Mouse (Mus musculus) naive thymus-derived CD4-positive, alpha-beta T cell, adult 2 months (primary cell): ENCODE measurements around the gene Gipc3.

Source experiments
- DNase-seq: peaks from one replicate; pipeline ENCODE4 v3.0.0-alpha.2; 2011; ENCODE audit warnings: low read depth

Gene Gipc3

DNA sequence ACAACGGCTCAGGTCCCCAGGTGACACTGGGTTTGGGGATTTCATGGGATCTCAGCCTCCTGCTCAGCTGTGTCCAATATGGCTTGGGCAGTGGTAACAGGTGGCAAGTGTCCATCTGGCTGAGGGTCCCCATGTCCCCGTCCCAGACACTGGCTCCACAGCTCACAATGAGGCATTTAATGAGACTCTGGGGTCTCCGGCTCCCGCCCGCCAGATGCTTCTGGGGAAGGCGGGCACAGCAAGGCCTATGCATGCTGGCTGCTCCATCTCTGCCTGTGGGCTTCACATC, 24.1 kb upstream of the Gipc3 start:
- DNase-seq: no peak

DNA sequence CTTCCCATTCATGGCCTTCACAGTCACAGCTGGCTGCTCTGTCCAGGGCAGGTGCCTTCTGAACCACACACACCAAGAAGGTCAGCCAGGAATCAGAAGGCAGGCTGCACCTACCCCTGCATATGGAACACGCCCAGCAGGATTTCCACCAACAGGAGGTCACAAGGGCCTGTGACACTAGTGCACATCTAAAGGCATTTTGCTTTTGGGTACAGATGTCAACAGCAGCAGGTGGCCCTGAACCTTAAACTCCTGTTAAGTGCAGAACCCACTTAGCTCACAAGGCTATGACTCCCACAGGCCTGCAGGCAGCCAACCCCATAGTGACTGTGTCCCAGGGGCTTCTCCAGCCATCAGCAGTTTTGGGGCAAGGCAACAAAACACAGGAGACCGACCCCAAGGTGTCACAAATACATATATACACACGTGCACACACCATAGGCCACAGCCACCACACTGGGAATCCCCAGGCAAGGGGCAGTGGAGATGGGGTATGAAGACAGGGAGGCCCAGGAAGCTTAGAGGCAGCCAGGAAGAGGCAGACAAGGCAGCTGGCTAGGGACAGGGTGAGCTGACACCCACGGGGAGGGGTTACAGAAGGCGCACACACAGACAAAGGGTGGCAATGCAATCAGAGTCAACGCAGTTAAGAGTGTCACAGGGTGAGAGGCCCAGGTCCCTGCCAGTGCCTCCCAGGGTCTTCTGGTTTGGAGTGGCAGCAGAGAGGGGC, 23.6 kb upstream of the Gipc3 start:
- no peak for DNase-seq

DNA sequence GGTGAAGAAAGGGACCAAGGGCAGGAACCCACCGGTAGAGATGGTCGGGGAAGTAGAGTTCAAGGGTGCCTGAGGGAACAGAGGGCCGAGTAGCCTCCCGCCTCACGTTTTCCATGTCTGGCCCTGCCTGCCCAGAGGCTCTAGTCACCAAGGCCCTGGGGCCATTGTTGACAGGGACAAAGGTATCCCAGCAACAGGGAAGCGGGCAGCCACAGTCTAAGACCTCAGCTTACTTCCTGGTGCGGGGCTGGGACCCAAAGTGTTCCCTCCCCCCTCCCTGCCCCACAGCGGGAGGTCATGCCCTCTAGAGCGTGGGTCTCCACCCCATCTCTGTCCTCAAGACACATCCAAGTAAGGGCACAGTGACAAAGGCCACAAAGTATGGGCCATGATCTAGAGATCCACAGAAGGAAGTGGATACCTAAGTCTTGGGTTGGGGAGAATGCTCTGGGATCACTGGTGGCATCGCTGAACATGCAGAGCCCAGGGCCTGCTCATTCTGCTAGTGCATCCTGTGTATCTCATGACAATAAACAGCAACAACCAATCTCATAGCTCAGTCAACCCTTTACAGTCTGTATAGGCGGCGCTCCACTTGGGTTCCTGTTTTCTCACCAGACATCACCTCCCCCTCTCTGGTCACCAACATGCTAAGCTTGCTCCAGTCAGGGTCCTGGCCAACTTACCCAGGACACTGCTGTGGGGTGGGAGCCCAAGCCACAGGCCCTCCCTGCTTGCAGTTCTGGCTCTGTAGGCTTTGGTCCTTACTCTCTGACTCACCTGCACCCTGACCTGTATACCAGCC, 22.8 kb upstream of the Gipc3 start, which contains the start of gene 4930404N11Rik:
TSS of gene 4930404N11Rik (minus strand) at position 145 of the 805 bp plus-strand sequence.
- DNase-seq: no peak

DNA sequence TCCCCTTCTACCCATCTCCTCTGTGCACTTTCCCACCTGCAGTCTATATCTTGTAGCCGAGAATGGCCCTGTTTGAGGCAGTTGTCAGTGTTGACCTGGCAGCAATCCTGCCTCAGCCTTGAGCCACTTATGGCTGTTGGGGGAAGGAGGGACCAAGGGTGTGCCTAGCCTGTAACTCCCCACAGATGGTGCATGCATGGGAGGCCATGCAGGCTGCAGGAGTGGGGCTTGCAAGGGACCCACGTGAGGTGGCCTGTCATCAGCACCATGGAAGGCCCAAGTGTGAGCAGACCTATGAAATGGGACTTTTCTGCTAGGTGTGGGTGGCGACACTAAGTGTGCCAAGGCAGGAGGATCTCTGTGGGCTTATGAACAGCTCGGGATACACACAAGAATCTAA, 22.0 kb upstream of the Gipc3 start:
- DNase-seq: no peak

DNA sequence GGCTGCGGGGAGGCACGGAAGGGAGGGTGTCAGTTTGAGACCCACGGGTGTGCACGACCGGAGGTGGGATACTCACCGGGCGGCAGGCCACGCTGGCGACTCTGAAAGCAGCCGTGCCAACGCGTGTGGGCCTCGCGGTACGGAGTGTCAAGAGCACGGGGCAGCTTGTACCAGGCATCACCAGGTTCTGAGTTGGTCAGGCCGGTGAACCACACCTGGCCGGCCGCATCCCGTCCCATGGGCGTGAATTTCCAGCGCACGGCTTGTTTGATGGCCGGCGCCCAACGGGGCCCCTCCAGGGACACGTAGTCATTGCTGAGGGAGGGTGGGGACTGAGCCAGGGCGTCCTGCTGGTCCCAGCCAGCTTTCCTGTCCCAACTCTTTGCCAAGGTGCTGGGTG, 21.6 kb upstream of the Gipc3 start:
- no peak for DNase-seq

DNA sequence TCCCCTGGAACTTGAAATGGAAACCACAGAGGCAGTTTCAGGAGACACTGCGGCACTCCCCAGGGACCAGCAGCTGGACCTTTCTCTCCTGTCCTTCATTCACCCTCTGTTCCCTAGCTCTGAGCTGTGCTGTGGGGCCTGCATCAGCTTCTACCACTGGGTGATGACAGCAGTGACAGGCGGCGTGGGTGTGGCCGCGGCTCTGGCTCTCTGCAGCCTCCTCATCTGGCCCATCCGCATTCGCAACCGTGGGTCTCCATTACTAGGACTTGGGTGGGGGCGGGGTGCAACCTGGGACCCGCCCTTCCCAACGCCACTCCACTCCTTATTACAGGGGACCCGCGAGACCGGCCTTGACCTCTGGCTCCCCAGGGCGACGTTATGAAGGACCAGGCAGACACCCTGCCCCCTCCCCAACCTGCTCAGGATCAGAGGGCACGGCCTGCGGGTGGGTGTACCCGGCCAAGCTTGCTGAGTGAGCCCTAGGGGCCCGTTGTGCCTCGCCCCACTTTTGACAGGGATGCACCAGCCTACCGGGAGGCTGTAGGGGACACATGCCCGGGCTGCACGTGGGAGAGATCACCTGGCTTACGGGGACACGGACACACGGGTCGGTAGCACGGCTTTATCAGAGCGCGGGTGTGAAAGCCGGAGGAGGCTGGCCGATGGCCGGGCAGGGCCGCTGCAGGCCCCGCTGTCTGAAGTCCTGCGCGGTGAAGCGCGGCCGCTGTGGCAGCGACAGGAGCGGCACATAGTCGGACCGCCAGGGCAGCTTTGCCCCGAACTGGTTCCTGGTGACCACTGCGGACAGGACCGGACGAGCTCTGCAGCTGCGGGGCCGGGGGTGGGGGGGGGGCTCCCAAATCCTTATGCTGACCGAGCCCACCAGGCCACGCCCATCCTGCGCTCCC, 20.6 kb upstream of the Gipc3 start:
- no peak for DNase-seq

DNA sequence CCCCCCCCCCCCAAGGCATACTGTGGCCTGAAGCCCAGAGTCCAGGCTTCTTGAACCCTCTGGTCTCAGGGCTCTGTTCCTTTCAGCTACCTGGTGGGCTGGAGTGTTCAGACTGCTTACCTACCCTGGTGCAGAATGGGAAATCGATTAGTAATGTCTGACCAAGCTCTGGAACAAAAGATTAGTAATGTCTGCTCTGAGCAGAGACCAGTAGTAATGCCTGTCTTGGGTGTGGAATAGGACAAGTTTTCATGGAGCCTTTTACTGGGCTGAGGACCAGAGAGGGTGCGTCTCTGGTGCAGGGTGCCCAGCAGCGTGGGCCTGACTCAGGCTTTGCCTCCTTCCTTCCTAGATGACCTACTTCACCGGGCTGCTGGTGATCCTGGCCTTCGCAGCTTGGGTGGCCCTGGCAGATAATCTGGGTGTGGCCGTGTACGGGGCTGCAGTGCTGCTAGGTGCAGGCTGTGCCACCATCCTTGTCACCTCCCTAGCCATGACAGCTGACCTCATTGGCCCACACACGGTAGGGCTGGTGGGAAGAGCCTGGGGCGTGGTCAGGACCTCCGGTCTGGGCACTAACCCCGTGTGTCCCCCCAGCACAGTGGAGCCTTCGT, 19.4 kb upstream of the Gipc3 start:
- DNase-seq: no peak

DNA sequence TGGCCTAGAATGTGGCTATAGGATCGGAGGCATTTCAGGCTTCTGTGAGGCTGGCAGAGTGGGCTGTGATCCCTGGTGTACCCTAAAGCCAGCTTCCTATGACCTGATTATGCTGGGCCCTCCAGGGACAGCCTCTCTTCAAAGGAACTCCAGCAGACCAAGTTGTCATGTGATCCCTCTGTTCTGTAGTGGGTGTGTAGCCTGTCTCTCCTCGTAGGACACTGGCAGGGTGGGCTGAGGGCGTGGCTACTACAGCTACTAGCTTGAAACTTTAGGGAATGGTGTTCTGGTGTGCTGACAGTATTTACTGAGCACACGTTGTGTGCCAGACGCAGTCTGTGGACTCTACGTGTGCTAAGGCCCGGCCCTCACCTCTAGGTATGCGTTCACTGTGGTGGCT, 17.7 kb upstream of the Gipc3 start:
- no peak for DNase-seq

DNA sequence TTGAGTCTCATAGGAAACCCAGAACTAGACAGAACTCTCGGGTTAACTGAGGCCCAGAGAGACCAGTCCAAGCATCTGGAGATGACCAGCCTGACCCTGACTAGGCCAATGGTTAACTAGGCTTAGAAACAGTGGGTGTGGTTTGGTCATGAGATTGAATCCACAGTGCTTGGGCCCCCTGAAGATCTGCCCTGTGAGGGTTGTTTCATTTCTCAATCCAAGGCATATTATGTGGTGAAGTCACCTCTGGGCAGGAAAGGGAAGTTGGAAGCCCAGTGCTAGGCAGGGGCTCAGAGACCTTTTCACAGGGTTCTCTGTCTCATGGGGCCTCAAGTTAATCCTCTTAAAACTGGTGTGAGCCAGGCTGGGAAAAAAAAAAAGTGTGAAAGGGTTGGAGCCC, 15.8 kb upstream of the Gipc3 start:
- DNase-seq: no peak

DNA sequence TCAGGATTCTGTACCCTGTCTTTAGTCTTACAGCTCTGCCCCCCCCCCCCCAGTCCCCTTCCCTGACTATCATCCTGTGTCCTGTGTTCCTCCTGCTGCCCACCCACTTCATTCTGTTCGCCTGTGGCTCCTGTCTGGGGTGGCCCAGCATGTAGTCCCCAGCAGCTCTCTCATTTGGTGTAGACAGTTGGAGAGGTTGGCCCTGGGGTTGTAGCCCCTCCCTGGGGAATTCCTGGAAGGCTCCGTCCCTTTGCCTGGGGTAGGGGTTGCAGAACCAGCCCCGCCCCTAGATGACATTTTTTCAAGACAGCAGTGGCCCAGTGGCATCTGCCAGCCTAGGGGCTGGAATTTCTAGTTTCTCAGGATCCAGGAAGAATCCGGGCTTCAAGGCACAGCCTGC, 15.1 kb upstream of the Gipc3 start:
- no peak for DNase-seq

DNA sequence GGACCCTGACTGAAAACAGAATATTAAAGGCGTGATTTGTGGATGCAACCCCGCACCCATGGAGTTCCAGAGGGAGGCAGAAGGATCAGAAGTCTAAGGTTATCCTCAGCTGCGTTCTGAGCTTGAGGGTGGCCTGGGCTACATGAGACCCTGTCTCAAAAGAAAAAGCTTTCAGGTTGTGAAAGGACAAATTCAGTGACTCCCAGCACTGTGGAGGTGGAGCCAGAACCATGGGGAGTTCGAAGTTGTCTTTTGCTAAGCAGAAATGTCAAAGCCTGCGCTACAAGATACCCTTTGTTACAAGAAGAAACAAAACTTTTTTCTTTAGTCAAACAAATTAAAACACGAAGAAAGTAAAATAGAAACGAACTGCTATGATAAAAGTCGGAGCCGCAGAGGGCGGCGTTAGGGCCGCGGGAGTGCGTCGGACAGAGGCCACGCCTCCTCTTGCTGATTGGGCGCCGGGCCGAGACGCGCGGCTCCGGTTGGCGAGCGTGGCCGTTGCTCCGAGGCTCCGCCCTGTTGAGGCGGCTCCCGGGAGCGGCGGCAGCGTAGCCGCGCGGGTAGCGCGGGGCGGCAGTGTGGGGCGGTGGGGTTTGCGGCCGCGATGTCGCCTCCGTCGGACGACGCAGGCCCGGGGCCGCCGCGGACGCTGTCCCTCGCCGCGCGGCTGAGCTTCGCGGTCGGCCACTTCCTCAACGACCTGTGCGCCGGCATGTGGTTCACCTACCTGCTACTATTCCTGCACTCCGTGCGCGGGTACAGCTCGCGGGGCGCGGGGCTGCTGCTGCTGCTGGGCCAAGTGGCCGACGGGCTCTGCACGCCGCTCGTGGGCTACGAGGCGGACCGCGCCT, 14.2 kb upstream of the Gipc3 start, which contains the start of gene Mfsd12:
TSS of gene Mfsd12 (plus strand) at position 501 of the 854 bp plus-strand sequence.
- DNase-seq: peak; percentile 93

DNA sequence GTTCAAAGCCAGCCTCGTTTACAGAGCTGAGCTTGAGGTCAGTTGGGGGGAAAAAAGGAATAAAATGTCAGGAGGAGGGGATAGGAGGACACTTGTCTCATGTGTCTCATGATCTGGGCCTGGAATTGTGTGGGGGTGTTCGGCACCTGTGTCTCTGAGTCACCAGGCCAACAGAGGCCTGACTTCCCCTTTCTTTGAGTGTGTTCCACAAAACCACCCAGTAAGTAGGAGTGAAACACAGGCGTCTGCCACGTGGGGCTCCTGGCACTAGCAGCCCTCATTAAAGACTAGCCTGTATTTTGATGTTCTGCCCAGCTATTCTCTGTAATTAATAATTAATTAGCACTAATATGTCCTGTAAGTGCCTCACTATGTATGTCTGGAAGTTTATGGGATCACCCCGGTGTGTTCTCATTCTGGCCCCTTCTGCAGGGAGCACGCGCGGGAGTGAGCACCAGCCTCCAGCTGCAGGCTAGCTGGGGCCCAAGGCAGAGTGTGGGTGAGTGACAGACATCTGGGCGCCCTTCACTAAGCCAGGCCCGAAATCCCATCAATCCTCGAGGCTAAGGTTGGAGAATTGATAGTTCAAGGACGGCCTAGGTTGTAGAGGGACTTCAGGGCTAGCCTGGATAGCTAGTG, 13.4 kb upstream of the Gipc3 start:
- DNase-seq: no peak

DNA sequence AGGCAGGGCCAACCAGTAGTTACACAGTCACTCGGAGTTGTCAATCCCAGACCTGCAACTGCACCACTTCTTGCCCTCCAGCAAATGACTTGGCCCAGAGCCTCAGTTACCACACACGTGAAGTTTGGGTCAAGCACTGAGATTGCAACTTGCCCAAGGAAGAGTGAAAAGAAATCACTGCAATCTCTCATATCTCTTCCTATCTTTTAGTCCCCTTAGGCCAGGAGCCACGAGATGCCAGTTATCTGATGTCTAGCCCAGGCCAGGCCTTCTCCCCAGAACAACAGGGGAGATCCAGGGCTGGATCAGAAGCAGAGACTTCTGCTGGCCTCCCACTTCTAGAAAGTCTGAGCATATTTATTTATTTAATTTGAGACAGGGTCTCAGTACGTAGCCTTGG, 12.5 kb upstream of the Gipc3 start:
- no peak for DNase-seq

DNA sequence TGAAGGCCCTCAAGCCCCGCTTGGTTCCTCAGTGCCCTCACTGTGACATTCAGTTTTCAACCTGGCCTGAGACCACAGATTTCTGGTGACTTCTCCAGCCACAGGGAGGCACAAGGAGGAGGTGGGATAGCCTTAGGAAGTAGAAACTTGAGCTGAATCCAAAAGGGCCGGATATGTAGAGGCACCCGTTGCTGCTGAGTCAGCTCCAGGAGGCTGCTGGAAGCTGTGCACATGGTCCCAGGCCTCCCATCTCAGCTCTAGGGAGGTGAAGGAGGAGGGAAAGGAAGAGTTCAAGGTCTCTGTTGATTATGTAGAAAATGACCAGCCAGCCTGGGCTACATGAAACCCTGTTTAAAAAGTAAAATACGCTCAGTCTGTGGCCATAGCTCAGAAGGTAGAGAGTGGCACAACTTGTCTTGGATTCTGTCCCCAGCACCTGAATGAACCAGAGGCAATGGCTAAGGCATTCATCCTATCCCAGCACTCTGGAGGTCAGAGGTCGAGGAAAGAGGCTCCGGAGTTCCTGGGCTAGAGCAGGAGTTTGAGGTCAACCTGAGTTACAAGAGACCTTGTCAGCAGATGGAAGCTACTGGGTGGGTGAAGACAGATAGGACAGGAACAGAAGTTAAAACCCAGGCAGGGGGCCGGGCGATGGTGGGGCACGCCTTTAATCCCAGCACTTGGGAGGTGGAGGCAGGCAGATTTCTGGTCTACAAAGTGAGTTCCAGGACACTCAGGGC, 11.8 kb upstream of the Gipc3 start:
- DNase-seq: no peak

DNA sequence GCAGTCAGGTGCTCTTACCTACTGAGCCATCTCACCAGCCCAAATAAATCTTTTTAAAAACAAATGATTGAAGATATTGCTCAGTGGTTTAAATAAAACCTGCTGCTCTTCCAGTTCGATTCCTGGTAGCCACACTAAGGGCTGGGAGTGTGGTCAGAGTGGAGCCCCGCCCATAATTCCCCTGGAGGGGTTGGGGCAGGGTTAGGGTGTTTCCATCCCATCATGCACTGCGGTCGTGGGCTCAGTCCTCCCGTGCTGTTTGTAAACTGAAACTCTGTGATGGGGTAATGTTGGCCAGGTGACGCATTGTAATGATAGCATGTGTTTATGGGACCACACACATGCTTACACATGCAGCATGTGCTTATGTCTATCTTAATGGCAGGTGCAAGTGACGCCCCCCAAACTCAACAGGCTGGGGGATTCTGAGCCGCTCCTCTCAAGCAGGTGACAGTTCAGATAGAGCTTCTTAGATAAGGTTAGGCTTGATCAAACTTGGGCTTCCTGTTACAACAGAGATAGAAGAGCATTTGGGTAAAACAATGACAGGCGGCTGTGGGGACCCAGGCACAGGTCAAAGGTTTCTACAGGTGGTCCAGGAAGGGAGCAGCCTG, 8.7 kb upstream of the Gipc3 start:
- peak; percentile 80 for DNase-seq

DNA sequence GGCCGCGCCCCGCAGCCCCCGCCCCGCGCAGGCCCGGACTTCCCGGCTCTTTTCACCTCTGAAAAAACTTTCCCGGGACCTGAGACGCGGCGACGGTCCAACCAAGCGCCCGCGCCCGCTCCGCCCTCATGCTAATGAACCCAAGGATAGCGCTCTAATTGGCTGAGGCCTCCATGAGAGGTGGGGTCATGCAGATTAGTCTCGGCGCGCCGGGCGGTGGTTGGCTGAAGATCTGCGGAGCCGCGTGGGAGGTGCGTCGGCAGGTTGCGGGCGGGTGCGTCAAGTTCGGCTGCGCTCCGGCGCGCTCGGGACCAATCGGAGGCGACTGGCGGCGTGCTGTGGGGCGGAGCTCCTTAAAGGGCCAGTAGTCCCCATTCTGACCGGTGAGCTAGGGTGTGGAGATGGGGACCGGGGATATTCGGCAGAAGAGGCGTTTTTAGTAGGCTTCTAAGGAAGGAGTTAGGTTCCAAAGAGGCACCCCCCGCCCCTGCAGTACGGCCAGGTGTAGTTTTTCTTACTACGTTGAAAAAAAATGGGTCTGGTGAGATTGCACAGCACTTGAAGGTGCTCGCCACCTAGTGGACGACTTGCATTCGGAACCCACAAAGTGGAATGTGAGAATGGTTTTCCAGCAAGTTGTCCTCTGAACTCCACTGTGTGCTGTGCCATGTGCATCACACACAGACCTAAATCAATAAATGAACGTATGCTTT, 7.4 kb upstream of the Gipc3 start, which contains the start of gene Hmg20b:
TSS of gene Hmg20b (minus strand) at position 130 of the 713 bp plus-strand sequence.
- DNase-seq: peak; percentile 98

DNA sequence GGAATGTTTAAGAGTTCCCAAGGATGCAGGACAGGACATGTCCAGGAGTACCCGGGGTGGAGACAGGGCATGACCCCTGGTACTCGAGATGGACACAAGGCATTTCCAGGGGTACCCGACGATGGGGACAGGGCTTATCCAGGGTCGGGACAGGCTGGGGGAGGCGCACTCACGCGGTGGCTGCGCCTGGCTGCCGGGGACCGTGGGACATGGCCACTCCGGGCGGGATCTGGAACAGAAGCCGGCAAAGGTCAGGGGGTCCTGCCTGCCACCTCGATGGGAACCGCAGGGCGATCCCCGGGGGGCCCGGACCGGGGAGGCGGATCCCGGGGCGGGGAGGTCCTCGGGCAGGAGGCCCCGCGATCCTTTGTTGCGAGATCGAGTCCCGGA, 6.9 kb upstream of the Gipc3 start:
- DNase-seq: no peak

DNA sequence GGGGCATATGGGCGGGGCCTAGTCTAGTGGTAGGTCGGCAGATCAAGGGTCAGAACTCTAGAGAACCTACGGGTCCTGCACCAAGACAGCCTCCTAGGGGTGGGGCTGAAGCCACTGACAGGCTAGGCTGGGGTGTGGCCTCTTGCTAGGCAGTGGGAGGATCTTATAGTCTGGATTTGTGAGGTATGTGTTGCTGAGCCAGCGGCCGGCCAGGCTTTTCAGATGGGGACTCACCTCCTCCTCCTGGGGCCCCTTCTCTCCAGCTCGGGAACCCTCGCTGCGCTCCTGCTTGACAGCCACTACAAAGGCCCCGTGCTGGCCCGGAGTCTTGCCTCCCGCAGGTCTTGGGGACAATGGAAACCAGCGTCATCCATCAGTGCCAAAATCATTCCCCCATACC, 6.1 kb upstream of the Gipc3 start:
- peak; percentile 47 for DNase-seq
